Mouse (Mus musculus) myocyte (in vitro differentiated cells): Measurements from ENCODE around the gene Gnao1. TPM values are rescaled to one million over a fixed set of nuclear protein-coding genes. Genes with fewer than 3 reads are reported as not detected.

Experiments used
- H3K27me3 ChIP-seq: one replicate; pipeline ENCODE4 v1.6.1; 2011; ENCODE audit not compliant: control insufficient read depth, insufficient read depth, insufficient read length
- H3K36me3 ChIP-seq: one replicate; pipeline ENCODE4 v1.6.1; 2011; ENCODE audit not compliant: control insufficient read depth, insufficient read depth
- H3K4me2 ChIP-seq: one replicate; pipeline ENCODE4 v1.6.1; 2011; ENCODE audit warnings: low read depth, control low read depth
- H3K4me3 ChIP-seq: one replicate; pipeline ENCODE4 v1.5.1; 2011; ENCODE audit warnings: mild to moderate bottlenecking, control low read depth, moderate library complexity
- H3K79me2 ChIP-seq: one replicate; pipeline ENCODE4 v1.6.1; 2011; ENCODE audit not compliant: control insufficient read depth, insufficient read depth
- H3ac ChIP-seq: one replicate; pipeline ENCODE4 v1.6.1; 2011; ENCODE audit not compliant: control insufficient read depth, insufficient read length
- CEBPB ChIP-seq: IDR thresholded peaks from 2 replicates; pipeline ENCODE4 v1.6.1; 2011; ENCODE audit warnings: mild to moderate bottlenecking, moderate library complexity; ENCODE audit not compliant: poor library complexity, insufficient read depth, severe bottlenecking
- E2F4 ChIP-seq: IDR thresholded peaks from one replicate; pipeline ENCODE4 v1.6.1; 2011; ENCODE audit warnings: mild to moderate bottlenecking, control low read depth, moderate library complexity; ENCODE audit not compliant: insufficient read depth
- MAX ChIP-seq: IDR thresholded peaks from one replicate; pipeline ENCODE4 v1.6.1; 2011; ENCODE audit warnings: low read depth, mild to moderate bottlenecking, control low read depth
- MYOD1 ChIP-seq, 3 experiments: IDR thresholded peaks; one replicate each; pipeline ENCODE4 v1.6.1; 2011; ENCODE audit warnings: control low read depth in 2 of 3, low read depth in 2 of 3, mild to moderate bottlenecking in 2 of 3, moderate library complexity in 1 of 3; ENCODE audit not compliant: insufficient read length in 2 of 3, control insufficient read depth in 1 of 3
- MYOG ChIP-seq, 3 experiments: IDR thresholded peaks; one replicate each; pipeline ENCODE4 v1.6.1; 2011; ENCODE audit warnings: control low read depth in 2 of 3, low read depth in 2 of 3, mild to moderate bottlenecking in 2 of 3; ENCODE audit not compliant: insufficient read length in 2 of 3, control insufficient read depth in 1 of 3, insufficient read depth in 1 of 3
- POLR2A ChIP-seq: IDR thresholded peaks from one replicate; pipeline ENCODE4 v1.6.1; 2011; ENCODE audit warnings: low read depth, mild to moderate bottlenecking, control low read depth, moderate library complexity; ENCODE audit not compliant: insufficient read length
- POLR2AphosphoS2 ChIP-seq: IDR thresholded peaks from one replicate; pipeline ENCODE4 v1.6.1; 2011; ENCODE audit warnings: low read depth, control low read depth; ENCODE audit not compliant: insufficient read length
- REST ChIP-seq: IDR thresholded peaks from one replicate; pipeline ENCODE4 v1.6.1; 2011; ENCODE audit warnings: mild to moderate bottlenecking, control low read depth, moderate library complexity; ENCODE audit not compliant: insufficient read depth, insufficient read length
- SRF ChIP-seq: IDR thresholded peaks from one replicate; pipeline ENCODE4 v1.6.1; 2011; ENCODE audit warnings: low read depth; ENCODE audit not compliant: control insufficient read depth, insufficient read length
- TCF12 ChIP-seq: IDR thresholded peaks from one replicate; pipeline ENCODE4 v1.6.1; 2011; ENCODE audit warnings: mild to moderate bottlenecking, control low read depth; ENCODE audit not compliant: poor library complexity, insufficient read depth, severe bottlenecking
- TCF3 ChIP-seq: IDR thresholded peaks from one replicate; pipeline ENCODE4 v1.6.1; 2011; ENCODE audit warnings: low read depth, control low read depth; ENCODE audit not compliant: insufficient read length
- USF1 ChIP-seq: IDR thresholded peaks from one replicate; pipeline ENCODE4 v1.6.1; 2011; ENCODE audit warnings: low read depth, mild to moderate bottlenecking, control low read depth, moderate library complexity
- polyA plus RNA-seq: library from polyadenylated mRNA; unstranded; fragments of >200 nt; fragmentation: generic; extraction: Trizol; gene quantifications from one replicate; pipeline ENCODE4 v1.2.1, GENCODE M21; 2012; ENCODE audit warnings: missing spikeins

The Gnao1 gene
- polyA plus RNA-seq, 1 experiment, result 31.8 TPM

GRCm38 (mm10) chr8:93888150-93888676 is 78.4 kb downstream of the Gnao1 start:
- Histone ChIP-seq H3K36me3 (no peaks in the 10 kb centered on the region), H3K27me3 (no peaks in the 10 kb centered on the region), H3K4me2 (peak overlapping the region; percentile 7), H3ac (no peak overlapping the region), H3K79me2 (peaks cover 4% of the 10 kb centered on the region), H3K4me3 (no peak overlapping the region)
- TF ChIP-seq POLR2A (no peak), TCF3 (no peak), E2F4 (no peak), SRF (no peak), POLR2AphosphoS2 (no peak), REST (no peak), USF1 (no peak), MYOG (IDR thresholded peaks at IDR 0.05; ENCODE audit: control insufficient read depth in 1 of 3, insufficient read depth in 1 of 3, insufficient read length in 2 of 3, low read depth in 2 of 3) (no peak), MYOD1 (IDR thresholded peaks at IDR 0.05; ENCODE audit: control insufficient read depth in 1 of 3, insufficient read length in 2 of 3, low read depth in 2 of 3) (no peak), CEBPB (no peak), MAX (no peak), TCF12 (no peak)

GRCm38 (mm10) chr8:93888702-93889480 is 79.1 kb downstream of the Gnao1 start:
- Histone ChIP-seq H3K4me2 (peak overlapping the region; percentile 12), H3K27me3 (no peaks in the 10 kb centered on the region), H3K36me3 (no peaks in the 10 kb centered on the region), H3K79me2 (peaks cover 4% of the 10 kb centered on the region), H3ac (no peak overlapping the region), H3K4me3 (no peak overlapping the region)
- TF ChIP-seq SRF, result peak; percentile 96
- TF ChIP-seq E2F4, result no peak

- Histone ChIP-seq H3K4me3 (no peak overlapping the region), H3K4me2 (no peak overlapping the region), H3K36me3 (no peaks in the 10 kb centered on the region), H3K79me2 (peaks cover 4% of the 10 kb centered on the region), H3ac (no peak overlapping the region), H3K27me3 (no peaks in the 10 kb centered on the region)
- TF ChIP-seq TCF3 (no peak), POLR2AphosphoS2 (no peak)
Observed at GRCm38 (mm10) chr8:93893556-93893955, 83.8 kb downstream of the Gnao1 start.

- Histone ChIP-seq H3K36me3 (no peaks in the 10 kb centered on the region), H3K4me2 (no peak overlapping the region), H3K27me3 (no peaks in the 10 kb centered on the region), H3ac (no peak overlapping the region), H3K4me3 (no peak overlapping the region), H3K79me2 (peaks cover 4% of the 10 kb centered on the region)
- TF ChIP-seq TCF12, result no peak
- TF ChIP-seq MYOG (IDR thresholded peaks at IDR 0.05; ENCODE audit: control insufficient read depth in 1 of 3, insufficient read depth in 1 of 3, insufficient read length in 2 of 3, low read depth in 2 of 3), result peak in 2 of 3 experiments; percentile 62 to 80
- TF ChIP-seq TCF3, result peak; percentile 53
- TF ChIP-seq POLR2A, result no peak
- peak; percentile 24 to 88 (median 76) for TF ChIP-seq MYOD1 (IDR thresholded peaks at IDR 0.05; ENCODE audit: control insufficient read depth in 1 of 3, insufficient read length in 2 of 3, low read depth in 2 of 3)
Observed at GRCm38 (mm10) chr8:93896841-93897551, 87.2 kb downstream of the Gnao1 start.

- Histone ChIP-seq H3K27me3 (no peaks in the 10 kb centered on the region), H3K4me3 (no peak overlapping the region), H3K4me2 (no peak overlapping the region), H3K36me3 (no peaks in the 10 kb centered on the region), H3ac (no peak overlapping the region), H3K79me2 (no peaks in the 10 kb centered on the region)
- TF ChIP-seq MAX (no peak), TCF3 (no peak), TCF12 (no peak), POLR2A (no peak), POLR2AphosphoS2 (no peak), MYOD1 (IDR thresholded peaks at IDR 0.05; ENCODE audit: control insufficient read depth in 1 of 3, insufficient read length in 2 of 3, low read depth in 2 of 3) (no peak)
Observed at GRCm38 (mm10) chr8:93898570-93898969, 88.8 kb downstream of the Gnao1 start.
